Mouse (Mus musculus) liver, postnatal 0 days (tissue): ENCODE measurements around the gene Slc35a1.

ENCODE experiments used
- CTCF ChIP-seq: sonication (generic); IDR thresholded peaks from 2 replicates; pipeline ENCODE4 v1.5.1; 2016; ENCODE audit warnings: antibody characterized with exemption, low read depth
- EP300 ChIP-seq: IDR thresholded peaks from 2 replicates; pipeline ENCODE4 v1.6.1; 2016; ENCODE audit warnings: antibody characterized with exemption, low read depth, mild to moderate bottlenecking

DNA sequence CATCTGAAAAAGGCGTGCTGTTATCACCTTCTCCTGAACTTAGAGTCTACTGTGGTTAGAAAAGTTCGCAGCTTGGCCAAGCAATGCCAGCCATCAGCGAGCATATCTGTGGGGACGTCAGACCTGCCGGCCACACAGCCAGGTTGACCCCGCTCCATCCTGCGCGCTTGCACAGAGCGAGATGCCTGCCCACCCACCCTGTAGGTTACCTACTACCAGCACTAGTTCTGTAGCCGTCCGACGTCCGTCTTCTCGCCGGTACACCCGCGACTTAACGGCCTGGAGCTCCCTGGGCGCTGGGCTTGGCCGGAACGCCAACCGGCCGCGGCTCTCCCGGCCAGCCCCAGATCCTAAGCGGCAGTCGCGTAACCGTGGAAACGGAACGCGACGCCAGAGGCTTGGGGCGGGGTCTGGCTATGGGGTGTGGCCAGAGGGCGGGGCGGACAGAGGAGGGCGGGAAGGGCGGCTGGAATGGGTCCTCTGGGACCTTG is 42.7 kb upstream of the Slc35a1 start, which contains the start of gene Cfap206:
- TF ChIP-seq CTCF (no peak), EP300 (no peak)
